Mouse (Mus musculus): ENCODE data around the gene Brd3.
"Not testable (repeated sequence)": the region's sequence is repeated elsewhere in the genome, so short reads cannot be mapped to it uniquely, and the experiment has no call there.

Gene Brd3

DNA sequence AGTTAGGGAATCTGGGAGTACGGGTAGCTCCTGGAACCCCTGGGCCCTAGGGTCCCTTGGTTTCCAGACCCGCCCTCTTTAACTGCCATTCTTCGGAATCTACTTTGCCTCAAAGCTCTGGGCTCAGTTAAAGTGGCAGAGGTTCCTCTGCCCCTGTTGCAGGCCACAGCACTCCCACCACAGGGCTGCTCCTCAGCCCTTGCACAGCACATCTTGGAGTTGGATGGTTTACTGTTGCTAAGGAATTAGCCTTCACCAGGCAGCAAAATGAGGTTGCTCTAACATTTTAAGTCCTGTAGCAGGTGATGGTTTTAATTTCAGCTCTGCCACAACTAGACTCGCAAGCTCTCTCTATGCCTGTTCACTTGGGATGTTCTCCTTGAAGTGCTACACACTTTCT, at the start of gene Brd3:
Gene Brd3 (minus strand): TSS at position 101 of the 400 bp plus-strand sequence.
- DNase-seq (ENCODE audit: low read depth, low spot score) = no peak

- DNase-seq (ENCODE audit: low read depth, low spot score) = no peak
Measured at GRCm38 (mm10) chr2:27556921-27557320, 49.5 kb upstream of the Brd3 start.

GRCm38 (mm10) chr2:27554308-27554707, 46.8 kb upstream of the Brd3 start:
- no peak for DNase-seq (ENCODE audit: low read depth, low spot score)

DNA sequence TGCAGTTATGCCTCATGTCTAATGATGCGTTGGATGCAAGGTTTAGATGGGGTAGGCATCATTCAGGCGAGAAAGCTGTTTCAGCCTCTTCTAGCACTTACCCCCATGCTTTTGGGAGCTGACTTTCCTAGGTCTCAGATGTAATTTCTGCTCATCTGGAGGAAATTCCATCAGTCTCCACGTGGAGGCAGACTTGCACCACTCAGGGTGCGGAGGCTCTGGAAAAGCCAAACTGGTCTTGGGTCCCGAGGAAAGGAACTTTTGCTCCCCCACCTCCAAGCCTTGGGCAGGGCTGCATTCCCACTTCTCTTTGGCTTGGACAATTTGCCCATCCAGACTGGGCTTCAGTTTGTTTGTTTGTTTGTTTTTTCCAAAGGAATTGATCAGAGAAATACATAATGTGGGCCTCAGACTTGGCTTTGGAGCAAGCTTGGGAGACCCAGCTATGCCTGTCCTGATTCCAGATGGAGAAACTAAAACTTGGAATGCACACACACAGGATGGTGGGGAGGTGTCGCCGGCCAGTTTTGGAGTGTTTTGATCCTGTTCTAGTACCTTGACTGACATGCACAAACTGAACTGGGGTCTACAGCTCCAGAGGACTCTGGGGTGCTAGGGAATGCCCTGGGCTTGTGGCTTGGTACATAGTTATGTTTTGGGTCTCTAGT, 45.3 kb upstream of the Brd3 start:
- peak; percentile 67 for DNase-seq (ENCODE audit: low read depth, low spot score)

DNA sequence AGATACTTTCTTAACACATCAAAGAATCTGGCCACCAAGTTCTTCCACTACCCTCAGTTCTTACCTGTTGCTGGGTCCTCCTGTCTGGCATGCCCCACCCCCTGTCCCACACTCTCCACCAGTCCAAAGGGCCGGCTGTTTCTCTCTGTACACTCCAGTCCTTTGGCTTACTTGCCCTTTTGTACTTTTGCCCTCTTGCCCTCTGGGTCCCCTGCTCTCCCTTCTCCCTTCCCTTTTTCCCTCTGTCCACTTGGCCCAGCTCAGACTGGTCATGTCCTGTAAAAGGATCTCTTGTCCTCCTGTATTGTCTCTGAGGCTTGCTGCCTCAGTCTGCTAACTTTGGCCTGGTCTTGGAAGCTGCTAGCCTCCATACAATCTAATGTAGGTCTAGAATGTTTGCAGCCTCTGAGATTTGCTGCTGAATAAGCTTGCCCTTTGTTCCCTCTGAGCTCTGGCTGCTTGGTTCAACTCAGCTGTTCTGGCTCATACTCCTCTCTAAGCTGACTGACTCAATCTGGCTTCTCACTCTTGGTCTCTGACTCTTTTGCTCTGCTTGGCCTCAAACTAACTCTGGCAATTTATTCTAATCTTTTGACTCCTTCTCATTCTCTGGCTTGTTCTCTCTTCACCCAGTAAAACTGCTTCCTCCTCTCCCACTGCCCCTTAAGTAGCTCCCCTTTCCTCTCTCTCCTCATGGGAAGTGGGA, 41.4 kb upstream of the Brd3 start:
- no peak for DNase-seq (ENCODE audit: low read depth, low spot score)

DNA sequence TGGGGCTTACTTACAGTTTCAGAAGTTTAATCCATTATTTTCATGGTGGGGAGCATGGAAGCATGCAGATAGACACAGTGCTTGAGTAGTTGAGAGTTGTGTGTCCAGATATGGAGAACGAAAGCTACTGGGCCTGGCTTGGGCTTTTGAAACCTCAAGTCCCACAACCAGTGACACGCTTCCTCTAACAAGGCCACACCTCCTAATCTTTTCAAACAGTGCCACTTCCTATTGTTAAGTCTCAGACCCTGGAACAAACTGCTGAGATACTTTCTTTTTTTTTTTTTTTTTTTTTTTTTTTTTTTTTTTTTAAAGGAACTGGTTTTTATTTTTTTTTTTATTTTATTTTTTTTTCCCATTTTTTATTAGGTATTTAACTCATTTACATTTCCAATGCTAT, 40.5 kb upstream of the Brd3 start:
- no peak for DNase-seq (ENCODE audit: low read depth, low spot score)

- DNase-seq (ENCODE audit: low read depth, low spot score) = no peak
Measured at GRCm38 (mm10) chr2:27547326-27547725, 39.9 kb upstream of the Brd3 start.

- not testable (repeated sequence) for DNase-seq (ENCODE audit: low read depth, low spot score)
Measured at GRCm38 (mm10) chr2:27546041-27546440, 38.6 kb upstream of the Brd3 start.

DNA sequence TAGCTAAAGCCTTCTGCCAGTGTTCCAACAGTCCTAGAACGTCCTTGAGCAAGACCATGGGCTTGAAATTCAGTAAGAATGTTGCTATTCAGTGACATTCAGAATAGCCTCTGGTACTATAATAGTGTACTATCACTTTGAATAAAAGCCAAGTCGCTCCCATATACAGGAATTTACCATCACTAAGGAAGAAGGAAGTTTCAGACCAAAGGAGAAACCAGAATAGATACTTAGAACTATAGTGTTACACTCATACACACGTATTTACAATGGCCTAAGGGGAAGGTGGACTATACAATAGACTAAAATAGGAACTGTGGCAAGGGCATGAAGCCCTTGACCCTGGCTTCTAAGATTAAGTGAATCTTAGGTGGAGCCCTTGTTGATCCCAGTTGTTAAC, 38.1 kb upstream of the Brd3 start:
- not testable (repeated sequence) for DNase-seq (ENCODE audit: low read depth, low spot score)

DNA sequence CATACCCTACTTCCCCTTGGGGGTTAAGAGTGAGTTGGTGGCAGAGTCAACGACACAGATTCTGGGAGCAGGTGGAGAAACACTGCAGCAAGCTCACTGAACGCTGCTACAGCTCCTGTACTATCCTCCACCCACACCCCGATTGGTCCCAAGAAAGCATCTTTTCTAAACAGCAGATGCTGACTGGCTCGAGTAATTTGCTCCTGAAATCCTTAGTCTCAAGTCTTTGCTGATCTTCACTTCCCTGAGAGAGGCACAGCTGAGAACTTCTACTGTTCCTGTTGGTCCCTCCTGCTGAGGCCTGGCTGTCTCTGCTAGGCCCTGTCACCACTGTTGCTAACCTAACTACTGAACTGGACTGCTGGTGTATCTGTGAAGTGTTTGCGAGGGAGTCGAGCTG, 37.2 kb upstream of the Brd3 start:
- DNase-seq (ENCODE audit: low read depth, low spot score) = no peak

- DNase-seq (ENCODE audit: low read depth, low spot score) = no peak
Measured at GRCm38 (mm10) chr2:27541225-27541624, 33.8 kb upstream of the Brd3 start.

DNA sequence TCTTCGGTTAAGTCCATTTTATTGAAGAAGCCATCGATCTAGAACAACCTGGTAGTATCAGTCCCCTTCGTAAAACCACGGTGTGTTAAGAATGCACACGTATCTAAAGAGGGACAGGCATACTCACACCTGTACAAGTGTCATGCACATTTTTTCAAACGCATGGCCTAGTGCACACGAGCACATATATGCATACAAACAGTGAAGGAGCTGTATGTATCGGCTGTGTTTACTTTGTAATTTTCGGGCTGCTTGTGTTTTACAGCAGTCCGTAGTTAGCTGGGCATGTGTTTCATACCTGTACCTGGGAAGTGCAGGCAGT, 33.0 kb upstream of the Brd3 start:
- no peak for DNase-seq (ENCODE audit: low read depth, low spot score)

- peak; percentile 93 for DNase-seq (ENCODE audit: low read depth, low spot score)
Measured at GRCm38 (mm10) chr2:27539772-27540514, 32.5 kb upstream of the Brd3 start.

DNA sequence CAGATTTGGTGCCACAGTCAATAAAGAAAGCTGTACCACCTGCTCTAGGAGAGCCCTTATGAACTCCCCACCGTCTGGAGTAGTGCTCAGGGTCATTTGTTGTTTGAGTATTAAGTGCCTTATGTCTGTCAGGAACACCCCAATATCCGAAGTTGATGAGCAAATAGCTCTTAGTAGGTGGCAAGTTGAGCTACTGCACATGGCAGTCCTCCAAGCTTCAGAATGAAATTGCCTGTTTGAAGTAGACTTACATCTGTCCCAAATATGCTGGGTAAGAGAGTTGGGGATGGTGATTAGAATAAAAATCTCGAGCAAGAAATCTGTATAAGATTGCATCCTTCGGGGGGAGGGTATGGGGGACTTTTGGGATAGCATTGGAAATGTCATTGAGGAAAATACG, 31.9 kb upstream of the Brd3 start:
- no peak for DNase-seq (ENCODE audit: low read depth, low spot score)

DNA sequence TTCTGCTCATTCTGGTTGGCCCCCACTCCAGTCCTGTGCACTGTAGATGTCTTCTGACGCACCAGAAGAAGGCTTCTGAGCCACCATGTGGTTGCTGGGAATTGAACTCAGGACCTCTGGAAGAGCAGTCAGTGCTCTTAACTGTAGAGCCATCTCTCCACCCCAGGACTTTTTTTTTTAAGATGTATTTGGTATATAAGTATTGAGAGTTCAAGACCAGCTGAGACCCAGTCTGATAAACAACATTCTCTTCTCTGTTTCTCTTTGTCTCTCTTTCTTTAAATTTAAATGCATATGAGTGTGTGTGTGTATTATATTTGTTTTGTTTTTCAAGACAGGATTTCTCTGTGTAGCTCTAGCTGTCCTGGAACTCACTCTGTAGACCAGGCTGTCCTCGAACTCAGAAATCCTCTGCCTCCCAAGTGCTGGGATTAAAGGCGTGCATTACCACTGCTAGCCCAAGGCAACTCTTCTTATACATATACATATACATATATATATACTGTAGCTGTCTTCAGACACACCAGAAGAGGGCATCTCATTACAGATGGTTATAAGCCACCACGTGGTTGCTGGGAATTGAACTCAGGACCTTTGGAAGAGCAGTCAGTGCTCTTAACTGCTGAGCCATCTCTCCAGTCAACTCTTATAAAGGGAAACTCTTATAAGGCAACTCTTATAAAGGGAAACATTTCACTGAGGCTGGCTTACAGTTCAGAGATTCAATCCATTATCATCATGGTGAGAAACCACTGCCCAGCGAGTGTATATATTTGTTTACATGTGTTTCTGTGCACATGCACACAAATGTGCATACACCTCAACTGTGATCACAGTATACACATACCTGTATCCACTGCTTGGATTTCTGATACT, 31.2 kb upstream of the Brd3 start:
- not testable (repeated sequence) for DNase-seq (ENCODE audit: low read depth, low spot score)

GRCm38 (mm10) chr2:27518283-27518682, 10.8 kb upstream of the Brd3 start:
- DNase-seq (ENCODE audit: low read depth, low spot score) = no peak

GRCm38 (mm10) chr2:27516289-27516688, 8.8 kb upstream of the Brd3 start:
- DNase-seq (ENCODE audit: low read depth, low spot score) = no peak

- no peak for DNase-seq (ENCODE audit: low read depth, low spot score)
Measured at GRCm38 (mm10) chr2:27515341-27516166, 8.1 kb upstream of the Brd3 start.

DNA sequence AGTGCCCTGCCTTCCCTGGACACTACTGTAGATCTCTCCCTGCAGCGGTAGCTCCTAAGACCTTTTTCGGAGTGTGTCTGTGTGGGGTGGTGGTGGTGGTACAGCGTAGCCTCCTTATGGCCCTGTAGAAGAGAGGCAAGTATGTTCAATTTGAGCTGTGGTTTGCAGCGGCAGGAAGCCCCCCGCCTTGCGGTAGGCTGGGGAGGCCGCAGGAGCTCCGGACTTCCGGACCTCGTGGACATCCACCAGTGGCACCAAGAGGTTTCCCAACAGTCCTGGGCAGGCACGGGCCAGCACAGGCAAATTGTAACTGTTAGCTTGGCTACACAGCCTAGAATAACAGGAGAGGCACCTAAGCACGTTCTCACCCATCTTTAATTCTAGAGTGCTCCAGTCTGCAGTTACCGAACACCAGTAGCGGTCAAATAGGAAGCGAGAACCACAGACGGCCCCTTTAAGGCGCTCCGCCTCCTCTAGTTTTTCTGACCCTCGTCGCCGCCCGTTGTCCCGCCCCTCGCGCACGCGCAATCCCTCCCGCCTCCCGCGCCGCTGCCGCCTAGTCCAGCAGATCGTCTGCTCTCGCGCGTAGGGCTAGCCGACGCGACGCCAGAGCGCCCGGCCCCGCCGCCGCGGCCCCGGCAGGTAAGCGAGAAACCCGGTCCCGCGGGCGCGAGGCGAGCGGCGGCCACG, 7.3 kb upstream of the Brd3 start, which contains the start of gene Wdr5:
Gene Wdr5 (plus strand): TSS at position 519 of the 690 bp plus-strand sequence.
- peak; percentile 92 for DNase-seq (ENCODE audit: low read depth, low spot score)

DNA sequence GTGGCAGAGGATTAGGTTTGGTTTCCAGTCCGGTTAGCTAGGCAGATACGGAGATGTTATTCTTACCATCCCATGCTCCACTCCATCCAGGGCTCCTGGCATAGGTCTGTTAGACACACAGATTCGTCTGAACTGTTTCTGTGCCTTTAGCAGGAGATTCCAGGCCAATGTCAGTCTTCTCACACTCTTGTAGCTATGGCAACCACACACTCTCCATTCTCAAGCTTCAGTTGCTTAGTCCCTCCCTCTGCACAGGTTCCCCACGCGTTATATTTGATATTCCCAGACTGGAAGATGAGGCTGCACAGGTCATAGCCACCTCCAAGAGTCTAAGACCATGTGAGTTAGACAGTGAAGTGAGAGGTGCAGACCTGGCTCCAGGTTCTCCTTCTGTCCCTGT, 6.4 kb upstream of the Brd3 start:
- DNase-seq (ENCODE audit: low read depth, low spot score) = no peak
